Mouse (Mus musculus) ovary, postnatal 14 days (tissue): ENCODE data around the gene Pdp2.

ENCODE experiments used
- DNase-seq: peaks from one replicate; pipeline ENCODE4 v3.0.0; 2022; ENCODE audit warnings: low spot score

Pdp2 gene

DNA sequence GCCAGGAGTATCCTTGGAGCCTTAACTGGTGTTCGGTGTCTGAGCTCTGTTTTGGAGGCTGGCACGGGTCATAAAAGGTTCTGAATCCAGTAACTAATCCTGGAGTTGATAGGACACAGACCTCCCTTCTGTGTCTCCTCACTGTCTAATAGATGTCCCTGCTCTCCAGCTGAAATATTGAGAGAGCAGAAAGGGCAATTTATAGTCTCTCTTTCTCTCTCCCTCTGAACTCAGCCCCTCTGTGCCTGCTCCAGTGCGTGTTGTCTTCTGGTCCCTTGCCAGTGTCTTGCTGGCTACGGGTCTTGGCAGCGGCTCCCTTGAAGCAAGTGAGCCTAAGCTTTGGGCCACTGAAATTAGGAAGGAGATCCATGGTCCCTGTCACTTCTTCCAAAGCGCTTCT is 6.4 kb downstream of the Pdp2 start:
- no peak for DNase-seq

DNA sequence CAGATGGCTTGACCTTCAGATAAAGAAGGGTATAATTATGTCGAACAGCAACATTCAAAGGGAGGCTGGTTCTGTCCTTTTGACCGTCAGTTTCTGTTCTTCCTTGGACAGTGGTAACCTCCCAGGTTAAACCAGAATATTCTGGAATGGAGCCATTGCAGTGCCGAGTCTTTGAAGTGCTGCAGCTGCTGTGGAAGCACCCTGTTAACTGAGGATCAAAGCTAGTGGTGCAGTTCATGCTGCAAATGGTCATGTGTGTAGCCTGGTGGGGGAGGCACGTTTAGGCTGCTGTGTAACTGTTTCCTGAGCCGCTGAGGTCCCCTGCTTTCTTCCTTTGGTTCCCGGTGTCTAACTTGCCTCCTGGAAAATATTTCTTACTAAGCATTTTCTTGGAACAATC is 7.2 kb downstream of the Pdp2 start:
- no peak for DNase-seq

DNA sequence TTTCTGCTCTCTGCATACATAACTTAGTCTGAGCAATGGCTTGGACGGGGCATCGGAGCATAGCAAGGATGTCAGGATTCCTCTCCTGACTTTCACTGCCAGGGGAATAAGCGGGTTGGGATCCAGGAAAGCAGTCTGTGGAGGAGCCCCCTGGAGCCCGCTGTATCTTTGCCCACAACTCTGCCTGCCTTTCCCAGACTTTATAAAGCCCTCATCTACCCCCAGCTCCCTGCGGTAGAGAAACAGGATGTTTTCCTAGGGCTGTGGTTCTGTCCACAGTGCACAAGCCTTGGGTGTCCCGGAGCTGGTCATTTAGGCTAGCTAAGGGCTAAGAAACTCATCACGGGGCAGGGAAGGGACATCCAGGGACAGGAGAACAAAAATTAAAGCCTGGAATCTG is 10.1 kb downstream of the Pdp2 start:
- no peak for DNase-seq

DNA sequence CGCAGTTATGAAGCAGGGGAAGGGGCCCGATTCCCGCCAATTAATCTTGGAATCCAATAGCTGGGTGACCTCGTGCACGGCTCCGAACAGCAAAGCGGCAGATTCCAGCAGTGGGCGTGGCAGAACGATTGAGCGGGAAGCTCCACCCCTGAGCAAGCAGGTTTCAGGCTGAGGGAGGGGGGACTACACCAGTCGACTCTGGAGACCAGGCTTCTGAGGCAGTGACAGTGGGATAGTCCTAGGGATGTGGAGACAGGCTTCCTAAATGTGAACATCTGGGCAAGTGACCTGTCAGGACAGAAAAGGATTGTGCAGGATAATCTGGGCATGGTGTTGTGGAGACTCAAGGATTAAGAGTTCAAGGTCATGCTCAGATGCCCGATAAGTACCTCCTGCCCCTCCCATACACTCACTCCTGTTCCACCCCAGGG is 10.7 kb downstream of the Pdp2 start:
- no peak for DNase-seq

DNA sequence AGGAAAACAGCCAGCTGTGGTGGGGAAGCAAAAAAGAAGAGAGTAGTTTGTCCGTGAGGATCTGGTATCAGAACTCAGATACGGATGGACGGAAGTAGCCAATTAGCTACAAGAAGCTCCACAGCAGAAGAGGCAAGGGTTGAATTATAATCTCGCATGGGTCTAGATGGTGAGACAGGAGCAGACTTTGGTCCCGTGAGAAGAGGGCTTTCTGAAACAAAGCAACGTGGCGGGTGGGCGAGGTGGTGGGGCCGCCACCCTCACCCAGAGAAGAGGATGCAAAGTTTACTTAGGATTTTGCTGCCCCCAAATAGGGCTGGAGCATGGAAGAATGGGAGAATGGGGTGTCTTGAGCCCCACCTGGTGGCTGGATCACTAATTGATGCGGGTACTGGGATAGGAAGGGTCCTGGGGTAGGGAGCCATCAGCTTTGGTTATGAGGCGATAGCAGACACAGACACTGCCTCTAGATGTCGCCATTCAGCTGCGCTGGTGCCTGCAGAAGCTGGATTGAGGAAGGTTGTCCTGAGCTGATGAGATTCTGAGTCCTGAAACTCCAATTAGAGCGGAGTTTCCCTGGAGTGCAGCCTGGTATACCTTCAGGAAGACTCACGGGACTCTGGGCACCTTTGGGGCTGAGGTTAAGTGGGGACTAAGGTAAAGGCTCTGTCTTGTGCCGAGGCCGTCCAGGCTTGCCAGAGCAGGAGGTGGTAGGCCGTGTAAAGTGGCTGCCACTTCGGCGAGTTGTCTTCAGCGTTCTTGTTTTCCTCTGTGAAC is 11.4 kb downstream of the Pdp2 start:
- DNase-seq: peak; percentile 87

DNA sequence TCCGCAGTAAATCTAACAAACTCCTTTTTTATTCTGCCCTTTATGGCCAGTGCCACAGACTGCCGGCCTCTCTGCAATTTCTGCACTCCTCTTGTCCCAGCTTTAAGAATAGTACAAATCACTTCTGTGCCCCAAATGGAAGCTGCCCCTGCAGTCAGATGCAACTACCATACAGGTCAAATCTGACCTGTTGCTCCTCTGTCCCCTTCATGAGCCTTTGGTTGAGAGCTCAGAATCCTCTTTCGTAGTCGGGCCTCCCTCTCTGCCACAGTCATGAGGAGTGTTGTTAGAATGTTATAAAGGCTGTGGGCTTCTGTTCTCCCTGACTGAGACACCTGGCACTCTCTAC is 12.0 kb downstream of the Pdp2 start:
- no peak for DNase-seq

DNA sequence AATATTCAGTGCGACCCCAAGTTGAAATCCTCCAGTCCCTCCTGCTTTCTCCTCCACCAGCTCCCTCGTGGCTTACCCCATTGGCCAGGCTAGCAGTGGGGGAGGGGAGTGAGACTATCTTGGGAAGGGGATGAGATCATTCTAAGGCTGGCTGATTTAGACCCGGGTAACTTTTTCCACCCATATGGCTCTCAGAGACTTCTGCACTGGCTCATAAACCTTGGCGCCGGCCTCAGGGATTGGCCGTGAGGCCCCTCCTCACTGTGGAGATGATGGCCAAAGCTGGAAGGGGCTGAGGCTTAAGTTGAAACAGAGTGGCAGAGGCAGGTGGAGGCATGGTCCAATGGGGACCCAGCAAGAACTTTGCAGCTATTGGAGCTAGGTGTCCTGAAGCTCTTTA is 15.1 kb downstream of the Pdp2 start:
- no peak for DNase-seq

DNA sequence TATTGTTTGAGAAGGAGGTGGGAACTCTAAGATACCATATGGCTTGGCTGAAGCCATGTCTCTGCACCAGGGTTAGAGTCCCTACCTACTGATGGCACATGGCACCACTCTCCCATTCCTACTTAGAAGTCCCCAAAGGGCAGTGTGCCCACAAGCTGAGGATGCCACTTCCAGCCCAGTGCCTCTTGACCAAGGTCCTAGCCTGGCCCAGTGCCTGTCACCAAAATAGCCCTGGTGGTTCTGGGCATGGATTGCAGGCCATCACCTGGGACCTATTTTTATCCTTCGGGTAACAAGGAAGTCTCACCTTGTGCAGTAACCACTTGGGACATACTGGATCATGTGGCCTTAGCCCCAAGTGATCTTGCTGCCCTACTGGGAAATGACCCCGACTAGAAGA is 16.7 kb downstream of the Pdp2 start:
- DNase-seq: no peak

DNA sequence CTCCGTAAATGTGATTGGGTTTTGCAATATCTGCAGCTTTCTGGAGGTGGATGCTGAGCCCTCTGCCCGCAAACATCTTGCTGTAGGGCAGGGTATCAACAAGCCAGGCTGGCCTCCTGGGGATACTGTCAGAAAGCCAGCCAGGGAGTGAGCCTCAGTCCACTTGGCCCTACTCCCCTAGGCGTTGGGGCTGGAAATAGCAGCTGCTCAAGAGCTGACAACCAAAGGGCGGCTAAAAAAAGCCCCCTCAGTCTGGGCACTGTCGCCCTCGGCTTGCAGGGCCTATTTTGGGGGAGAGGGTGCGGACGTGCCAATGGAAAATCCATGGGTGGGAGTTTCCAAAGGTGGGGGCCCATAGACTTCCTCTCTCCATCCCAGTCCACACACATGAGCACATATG is 18.0 kb downstream of the Pdp2 start:
- no peak for DNase-seq

DNA sequence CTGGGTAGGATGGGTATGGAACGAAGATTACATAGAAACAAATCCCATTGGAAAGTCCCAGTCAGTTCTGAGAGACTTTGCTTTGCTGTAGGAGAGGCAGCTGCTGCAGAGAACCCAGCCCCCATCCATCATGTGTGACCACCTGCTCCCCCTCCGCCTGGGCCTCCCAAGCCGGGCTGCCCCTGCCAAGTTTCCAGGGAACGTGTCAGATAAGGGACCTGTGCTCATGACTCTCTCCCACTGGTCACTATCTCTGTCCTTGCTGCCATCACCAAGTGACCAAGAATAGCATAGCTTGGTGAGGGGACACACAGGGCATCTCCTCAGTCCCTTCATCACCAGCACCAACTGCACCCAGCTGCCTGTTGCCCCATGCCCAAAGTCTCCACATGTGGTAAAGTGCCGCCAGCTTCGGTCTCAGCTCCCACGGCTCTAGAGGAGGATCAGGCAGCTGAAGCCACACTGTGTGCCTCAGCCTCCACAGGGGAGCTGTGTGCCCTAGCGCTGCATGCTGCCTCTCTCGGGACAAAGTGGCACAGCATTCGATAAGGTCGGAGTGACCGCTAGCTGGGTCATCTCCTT is 19.0 kb downstream of the Pdp2 start:
- DNase-seq: no peak

DNA sequence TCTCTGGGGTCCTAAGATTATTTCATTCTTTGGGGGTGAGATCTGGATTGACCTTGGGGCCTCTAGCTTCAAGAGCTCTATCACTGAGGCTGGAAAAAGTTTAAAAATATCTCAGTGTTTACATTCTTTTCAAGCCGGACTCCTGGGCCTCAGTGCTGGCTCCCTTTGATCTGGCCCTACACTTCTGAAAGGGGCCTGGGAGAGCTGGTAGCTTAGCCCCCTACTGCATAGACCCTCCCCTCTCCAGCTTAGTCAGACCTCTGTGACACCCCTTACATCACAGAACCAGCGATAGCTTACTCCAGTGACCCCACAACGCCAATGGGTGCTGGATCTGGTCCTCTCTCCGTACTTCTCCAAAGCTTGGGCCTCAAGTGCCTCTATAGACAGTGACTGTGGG is 20.4 kb downstream of the Pdp2 start:
- no peak for DNase-seq

DNA sequence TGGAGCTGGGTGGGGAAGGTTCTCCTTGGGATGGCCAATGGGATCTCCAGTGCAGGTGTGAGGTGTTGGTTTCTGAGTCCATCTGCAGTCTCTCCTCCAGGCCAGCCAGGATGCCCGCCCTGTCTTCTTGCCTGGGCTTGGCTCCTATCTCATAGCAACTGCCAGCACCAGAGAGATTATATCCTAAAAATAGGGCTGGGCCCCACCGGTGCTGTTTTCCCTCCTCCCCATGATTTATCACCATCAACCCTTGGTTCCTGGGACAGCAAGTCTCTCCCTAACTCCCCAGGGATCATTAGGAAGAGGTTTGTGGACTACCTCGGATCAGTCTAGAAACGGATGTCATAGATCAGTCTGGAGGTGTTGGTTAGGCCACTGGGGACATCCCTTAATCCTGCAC is 21.9 kb downstream of the Pdp2 start:
- no peak for DNase-seq

DNA sequence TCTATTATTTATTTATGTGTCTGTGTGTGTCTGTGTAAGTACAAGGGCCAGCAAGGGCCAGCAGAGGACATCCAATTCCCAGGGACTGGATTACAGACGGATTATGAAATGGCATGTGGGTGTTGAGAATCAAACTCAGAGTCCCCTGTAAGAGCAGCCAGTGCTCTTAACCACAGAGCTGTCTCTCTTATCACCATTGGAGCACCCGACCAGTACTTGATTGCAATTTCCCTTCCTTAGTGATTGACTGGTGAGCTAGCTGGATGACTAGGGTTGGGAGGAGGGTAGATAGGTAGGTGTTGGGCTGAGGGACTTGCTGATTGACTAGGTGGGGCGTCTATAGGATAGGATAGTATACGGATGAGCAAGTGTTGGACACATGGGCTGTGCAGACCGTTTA is 29.5 kb downstream of the Pdp2 start:
- DNase-seq: no peak

DNA sequence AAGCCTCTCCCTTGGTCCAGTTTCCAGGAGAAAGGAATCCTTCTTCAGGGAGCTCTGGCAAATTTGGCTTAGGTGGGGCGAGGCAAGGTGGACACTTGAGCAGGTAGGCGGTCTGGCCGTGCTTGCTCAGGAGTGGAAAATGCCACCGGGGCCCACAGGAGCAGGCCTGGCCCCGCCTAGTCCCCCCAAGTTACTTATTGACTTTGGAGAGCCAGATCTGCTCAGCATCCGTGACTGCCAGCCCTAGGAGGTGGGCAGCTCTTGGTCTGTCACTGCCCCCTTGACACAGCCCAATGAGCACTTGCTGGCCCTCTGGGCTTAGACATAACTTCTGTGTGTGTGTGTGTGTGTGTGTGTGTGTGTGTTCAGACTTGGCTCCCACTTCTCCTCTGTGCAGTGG is 32.9 kb downstream of the Pdp2 start, which contains the start of gene Cdh16:
Gene Cdh16 (minus strand): TSS at position 236 of the 400 bp plus-strand sequence.
- no peak for DNase-seq

DNA sequence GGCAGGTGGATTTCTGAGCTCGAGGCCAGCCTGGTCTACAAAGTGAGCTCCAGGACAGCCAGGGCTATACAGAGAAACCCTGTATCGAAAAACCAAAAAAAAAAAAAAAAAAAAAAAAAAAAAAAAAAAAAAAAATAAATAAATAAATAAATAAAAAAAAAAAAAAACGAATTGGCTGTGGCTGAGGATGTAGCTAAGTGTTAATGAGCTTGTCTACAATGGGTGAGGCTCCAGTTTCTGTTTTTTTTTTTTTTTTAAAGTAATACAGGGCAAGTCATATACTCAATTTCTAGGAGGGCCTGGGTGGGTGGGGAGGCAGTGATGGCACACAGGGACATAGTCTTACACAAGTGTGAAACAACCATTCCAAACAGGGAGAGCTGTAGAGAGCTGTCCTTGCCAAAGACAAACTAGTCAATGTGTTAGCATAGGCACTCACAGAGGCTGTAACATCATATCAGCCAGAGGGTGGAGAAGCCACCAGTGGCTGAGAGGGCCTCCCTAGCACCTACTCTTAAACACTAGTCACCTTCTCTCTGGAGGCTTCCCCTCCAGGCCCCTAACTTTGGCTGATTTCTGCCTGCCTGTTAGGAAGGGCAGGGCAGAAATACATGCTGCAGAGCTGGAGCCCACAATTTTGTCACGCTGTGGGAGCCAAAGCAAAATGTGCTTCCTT is 36.0 kb downstream of the Pdp2 start:
- no peak for DNase-seq

DNA sequence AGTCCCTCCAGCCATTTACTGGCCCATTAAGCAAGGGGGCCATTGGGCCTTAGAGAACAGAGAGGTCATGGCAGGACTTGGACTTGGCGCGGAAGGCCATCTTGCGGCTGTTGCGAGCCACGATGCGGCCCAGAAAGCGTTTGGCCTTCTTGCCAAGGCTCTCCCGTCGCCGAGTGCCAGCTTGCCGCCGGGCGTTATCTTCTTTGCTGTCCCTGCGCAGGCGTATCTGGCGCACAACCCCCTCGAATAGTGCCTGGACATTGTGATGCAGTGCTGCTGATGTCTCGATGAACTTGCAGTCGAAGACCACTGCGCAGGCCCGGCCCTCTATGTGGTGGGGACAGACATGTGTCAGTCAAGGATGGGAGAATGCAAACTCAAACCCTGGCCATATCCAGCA is 37.2 kb downstream of the Pdp2 start:
- DNase-seq: no peak

DNA sequence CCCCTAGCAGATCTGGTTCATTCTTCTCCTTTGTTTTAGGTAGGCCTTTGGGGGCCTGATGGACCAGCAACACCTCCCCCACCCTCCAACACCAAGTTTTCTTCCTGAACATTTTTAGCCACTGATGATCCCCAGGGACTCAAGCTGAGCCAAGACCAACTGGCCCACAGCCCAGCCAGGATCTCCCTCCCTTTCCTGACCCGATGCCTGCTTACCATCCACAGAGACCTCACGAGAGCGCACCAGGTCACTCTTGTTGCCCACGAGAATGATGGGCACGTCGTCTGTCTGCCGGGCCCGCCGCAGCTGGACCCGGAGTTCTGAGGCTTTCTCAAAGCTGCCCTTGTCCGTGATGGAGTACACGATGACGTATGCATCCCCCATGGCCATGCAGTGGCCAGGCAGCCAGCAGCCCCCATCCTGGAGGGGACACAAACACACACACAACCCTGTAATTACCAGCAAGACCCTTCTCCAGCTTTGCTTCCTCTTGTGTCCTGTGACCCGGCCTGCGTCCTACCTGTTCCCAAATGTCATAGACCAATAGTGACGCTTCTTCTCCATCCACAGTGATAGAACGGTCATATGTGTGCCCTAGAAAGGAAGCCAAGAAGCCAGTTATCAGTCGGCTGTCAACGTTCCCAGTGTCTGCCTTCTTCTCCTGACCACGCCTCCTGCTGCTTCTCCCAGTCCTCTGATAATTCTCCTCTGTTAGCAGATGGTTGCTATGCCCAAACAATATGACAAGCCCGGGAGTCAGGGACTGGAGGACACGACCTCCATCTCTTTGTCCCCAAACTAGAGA is 38.3 kb downstream of the Pdp2 start:
- no peak for DNase-seq

DNA sequence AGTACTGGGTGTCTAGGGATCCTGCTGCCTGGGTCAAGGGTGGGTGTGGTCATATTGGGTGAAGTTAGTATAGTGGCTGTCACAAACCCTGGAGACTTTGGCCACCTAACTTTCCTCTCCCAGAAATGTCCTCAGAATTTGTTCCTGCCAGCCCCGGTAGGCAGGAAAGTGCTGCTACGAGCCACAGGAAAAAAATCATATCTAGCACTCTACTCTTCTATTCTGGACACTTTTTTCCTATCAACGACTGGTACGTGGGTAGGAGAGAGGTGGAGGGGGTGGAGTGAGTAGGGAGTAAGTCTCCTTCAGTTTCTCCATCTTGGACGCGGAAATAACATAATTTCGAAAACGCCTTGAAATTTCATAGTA is 38.8 kb downstream of the Pdp2 start:
- DNase-seq: no peak

DNA sequence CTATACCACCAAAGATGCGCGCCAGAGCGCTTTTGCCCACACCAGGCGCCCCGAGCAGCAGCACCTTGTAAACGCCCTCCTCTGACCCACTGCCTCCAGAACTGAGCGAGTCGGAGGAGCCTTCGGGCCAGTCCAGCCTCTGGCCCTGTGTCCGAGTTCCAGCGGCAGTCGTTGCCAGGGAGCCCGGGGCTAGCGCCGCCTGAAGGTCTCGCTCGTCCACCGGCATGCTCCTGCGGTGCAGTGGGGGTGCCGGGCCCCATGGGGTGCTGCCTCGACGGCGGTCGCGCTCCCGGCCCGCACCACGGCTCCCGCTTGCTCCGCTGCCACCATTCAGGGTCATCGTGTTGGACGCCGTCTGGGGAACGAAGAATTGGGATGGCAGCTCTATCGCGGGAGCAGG is 39.3 kb downstream of the Pdp2 start:
- no peak for DNase-seq

DNA sequence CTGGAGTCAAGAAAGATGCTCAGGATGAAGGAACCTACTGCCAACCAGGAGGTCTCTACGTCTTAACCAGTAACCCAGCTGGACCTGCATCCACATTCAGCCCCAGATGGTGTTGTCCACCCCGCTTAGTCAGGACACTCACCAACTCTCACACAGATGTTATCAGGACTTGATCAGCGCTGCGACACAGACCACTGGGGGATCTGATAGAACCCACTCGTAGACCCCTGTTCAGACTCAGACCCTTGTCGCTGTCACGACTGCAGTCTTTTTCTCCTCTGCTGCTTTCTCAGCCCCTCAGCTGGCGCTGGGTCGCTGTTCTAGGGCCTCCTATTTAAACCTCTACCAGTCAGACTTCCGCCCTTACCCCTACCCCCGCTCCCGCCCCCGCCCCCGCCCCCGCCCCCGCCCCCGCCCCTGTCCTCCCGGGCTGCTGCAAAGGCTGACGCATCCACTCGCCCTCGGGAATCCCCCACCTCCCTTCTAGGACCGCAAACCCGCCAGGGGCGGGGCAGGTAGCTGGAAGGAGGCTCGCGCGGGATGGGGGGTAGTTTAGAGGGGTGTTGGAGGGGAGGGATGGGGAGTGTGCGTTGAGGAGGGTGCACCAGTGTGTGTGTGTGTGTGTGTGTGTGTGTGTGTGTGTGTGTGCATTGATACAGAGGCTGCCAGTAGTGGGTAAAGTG is 39.9 kb downstream of the Pdp2 start, which contains the start of gene Rrad:
Gene Rrad (minus strand): TSS at position 347 of the 683 bp plus-strand sequence.
- no peak for DNase-seq

DNA sequence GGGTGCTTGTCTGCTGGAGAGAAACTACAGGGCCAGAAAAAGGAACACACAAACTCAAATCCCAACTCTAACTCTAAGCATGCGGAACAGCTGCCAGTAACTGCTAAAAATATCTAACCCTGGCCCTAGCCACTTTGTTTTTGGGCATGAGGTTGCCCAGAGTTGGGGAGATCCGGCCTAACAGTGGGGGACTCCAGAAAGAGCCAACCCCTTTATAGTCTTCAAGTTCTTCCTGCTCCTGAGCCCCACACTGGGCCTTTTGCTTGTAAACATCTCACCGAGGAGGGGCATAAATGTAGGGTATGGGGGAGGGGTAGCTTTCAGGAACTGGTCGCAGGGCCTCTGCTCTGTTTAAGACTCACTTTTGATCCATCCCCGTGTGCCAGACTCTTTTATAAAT is 40.7 kb downstream of the Pdp2 start:
- no peak for DNase-seq

DNA sequence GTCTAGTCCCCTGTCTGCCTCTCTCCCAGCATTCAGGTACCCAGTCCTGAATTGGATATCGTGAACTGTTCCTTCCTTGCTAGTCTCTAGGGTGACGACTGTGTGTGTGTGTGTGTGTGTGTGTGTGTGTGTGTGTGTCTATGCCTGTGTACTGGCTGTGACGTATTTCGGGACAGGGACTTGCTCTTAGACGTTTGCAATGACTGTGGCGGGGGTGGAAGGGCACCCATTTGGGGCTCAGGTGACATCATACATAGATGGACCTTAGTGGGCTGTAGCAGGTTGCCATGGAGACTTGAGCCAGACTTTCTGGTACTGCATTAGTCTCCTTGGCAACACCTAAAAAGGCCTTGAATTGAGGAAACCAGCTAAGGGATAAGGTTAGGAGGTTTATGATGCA is 41.2 kb downstream of the Pdp2 start:
- DNase-seq: no peak
